Comparison of ENCODE assay signal across 11 mouse cellular contexts in the genomic region with DNA sequence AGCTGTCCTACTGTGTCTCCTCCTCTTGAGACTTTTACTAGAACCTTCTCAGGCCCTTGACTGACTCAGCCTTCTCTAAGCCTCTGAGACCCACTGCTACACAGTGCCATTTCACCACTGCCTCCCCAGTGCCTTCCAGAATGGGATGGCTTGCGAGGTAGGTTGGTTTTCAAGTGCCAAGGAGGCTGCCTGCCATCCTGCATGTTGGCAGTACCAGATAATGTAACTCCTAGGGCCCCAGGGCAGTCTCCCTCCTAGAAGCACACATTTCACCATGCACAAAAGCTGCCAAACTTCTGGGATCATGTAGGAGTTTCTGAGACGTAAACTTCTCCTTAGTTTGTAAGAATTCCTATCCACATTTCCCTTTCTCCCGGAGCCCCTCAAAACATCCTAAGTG.
A peak's percentile ranks its signal among the peaks of the same experiment; 100 is the strongest.
DNase-seq lines count a peak whose midpoint lies in the region.
"Had no signal": no experiment of that assay in that cellular context is flagged by ENCODE, and none has a peak within 500 bp of the region (broad histone marks: within the 10 kb centered on the region; RNA-seq: fewer than 3 reads in every experiment).

No protein-coding gene starts in this region.

- DNase-seq in adrenal gland, postnatal 14 days, result peak; percentile 32
- DNase-seq in adrenal gland, adult (ENCODE audit: inconsistent age in 2 of 2, low spot score in 1 of 2), result no peak
- peak; percentile 96 for DNase-seq in fat pad, adult 2 months (ENCODE audit: extremely low read depth, low read depth, low spot score)
- peak; percentile 73 for DNase-seq in gonadal fat pad, adult 2 months (ENCODE audit: low read depth)
- DNase-seq in heart, adult 9 months (ENCODE audit: low spot score in 2 of 2), result no peak
- DNase-seq: adrenal gland, adult 8-10 months; cerebellum, adult 11-12 months; cerebellum, adult 2 months; cerebellum, adult 9-10 months; cerebellum, postnatal 10 days; cerebellum, postnatal 25 days had no signal

Comparison
In these comparisons a context has a peak if more than half of its experiments do, and no peak if none do; other contexts are left out.
1. DNase-seq: peak in adrenal gland, postnatal 14 days (single experiment), fat pad, adult 2 months (single experiment) and gonadal fat pad, adult 2 months (single experiment); none in adrenal gland, adult (0 of 2) and heart, adult 9 months (0 of 2).